Mouse (Mus musculus) lung, adult 2 months (tissue): ENCODE results near the gene Uck2.

Experiments used
- CTCF ChIP-seq: fragments of 200-500 bp; IDR thresholded peaks from 2 replicates; pipeline ENCODE4 v1.5.1; 2011; ENCODE audit warnings: mild to moderate bottlenecking, low read length, control low read depth; ENCODE audit not compliant: insufficient read depth
- POLR2A ChIP-seq: fragments of 200-500 bp; IDR thresholded peaks from 2 replicates; pipeline ENCODE4 v1.6.1; 2011; ENCODE audit warnings: low read depth, mild to moderate bottlenecking, control low read depth, low read length, borderline replicate concordance; ENCODE audit errors: extremely low read depth

DNA sequence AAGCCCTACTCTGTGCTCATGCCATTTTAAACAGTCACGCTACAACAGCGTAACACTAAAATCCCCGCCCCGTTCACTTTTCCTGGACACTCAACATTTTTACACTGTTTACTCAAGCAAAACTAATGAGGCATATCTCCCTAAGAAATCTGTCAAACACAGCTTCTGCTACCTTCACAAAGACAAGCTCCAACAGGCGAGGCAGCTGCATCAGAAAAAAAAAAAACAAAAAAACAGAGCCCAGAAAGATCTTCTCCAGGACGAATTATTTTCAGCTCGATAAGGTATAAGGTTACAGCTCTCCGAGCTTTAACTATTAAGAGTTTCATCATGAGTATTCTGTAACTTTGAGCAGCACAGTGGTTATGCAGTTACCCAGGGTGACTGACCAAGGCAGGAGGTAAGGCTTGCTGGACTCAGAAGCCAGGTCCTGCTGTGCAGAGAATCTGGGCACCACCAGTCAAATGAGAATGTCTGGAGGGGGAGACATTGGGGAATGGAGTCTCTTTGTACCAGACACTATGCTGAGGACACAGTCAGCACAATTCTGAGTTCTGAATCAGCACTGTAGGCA is 79.9 kb downstream of the Uck2 start:
- TF ChIP-seq POLR2A = no peak
- no peak for TF ChIP-seq CTCF
